Mouse (Mus musculus) thymus, postnatal 25 days (tissue): ENCODE measurements at regions not wholly inside any gene's neighbourhood (a gene's known extent, or its start where the extent isn't known, plus 50 kb on each side); places are given as distances from the start of the nearest gene placed in this dataset.
"Not testable (repeated sequence)": the region's sequence is repeated elsewhere in the genome, so short reads cannot be mapped to it uniquely, and the experiment has no call there.

Experiments
- DNase-seq: peaks from one replicate; pipeline ENCODE4 v3.0.0; 2022

DNA sequence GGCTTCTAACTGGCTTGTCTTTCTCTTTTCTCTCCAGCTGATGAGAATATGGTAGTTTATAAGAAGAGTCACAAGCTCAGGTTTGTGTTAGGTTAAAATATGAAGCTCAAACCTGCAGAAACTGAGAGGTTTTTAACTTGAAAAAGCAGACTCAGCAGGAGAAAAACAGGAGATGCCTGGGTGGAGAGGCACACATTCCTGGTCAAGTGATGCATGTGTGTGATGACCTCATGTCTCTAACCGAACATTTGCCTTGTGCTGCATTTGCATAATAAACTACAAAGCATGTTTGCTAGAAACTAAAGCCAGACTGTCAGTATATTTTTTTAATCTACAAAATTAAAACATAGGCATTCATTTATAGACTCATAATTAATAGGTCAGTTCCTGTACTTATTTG lies 182.2 kb upstream of the Ctso start:
- DNase-seq, result no peak

DNA sequence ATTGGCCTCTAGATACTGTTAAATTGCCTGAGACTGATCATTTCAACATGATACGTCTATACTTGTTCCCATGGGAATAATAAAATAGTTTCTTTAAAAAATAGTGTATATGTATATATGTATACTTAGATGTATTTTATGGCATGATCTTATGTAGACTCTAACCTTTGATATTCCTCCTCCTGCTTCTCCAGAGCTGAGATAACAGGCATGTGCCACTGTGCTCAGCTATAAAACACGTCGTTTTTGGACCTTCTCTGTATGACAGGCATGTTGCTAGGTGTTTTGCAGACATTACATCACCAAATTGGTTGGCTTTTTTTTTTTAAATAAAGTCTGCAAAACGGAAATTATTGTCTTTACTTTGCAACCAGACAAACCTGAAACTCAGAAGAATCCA lies 179.4 kb upstream of the Ctso start:
- DNase-seq, result no peak

DNA sequence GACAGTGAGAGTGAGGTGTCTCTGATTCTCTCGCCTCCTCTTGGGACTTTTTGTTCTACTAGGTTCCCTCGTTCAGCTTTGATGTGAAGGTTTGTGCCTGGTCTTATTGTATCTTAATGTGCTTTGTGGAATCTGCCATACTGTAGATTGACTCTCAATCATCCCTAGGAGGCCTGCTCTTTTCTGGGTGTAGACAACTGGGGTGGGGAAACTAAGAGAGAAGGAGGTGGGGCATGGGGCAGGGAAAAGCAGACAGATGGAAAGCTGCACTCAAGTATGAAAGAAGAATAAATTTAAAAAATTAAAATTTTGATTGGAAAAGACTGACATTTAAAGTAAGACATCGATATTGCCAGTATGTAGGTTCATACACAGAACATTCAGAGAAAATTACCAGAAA lies 172.0 kb upstream of the Ctso start:
- no peak for DNase-seq

DNA sequence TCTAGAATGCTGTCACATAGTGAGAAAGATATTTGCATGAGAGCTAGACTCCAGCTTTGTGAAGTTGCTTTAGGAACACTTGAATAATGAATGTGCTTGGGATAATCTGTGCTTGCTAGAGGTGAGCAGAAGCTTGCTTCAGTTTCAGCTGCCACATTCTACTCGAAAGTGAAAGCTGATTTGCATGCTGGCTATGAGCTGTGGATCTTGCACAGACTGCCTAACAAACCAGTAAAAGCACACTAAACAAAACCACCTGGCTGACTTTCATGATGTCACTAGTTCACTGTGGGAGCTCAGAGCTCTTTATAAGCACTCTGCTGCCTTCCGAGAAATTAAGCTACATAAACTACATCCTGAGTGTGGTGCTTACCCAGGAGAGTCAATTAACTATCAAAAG lies 171.5 kb upstream of the Ctso start:
- DNase-seq, result no peak

DNA sequence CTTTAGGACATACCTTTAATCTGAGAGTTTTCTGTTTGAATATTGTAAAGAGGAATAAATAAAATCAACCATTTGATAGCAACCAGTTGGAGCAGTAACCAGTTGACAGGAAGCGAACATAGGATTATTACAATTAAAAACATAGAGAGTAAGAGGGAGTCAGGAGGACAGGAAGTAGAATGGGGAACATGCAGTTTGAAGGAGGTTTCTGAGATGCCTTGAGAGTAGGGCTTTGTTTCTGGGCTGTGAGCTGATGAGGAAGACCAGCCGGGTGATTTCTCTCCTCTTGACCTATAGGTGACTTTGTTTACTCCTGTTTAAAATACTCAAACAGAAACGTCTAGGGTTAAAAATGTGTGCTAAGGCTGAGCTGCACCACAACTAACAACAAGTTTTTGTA lies 160.6 kb upstream of the Ctso start:
- DNase-seq, result no peak

DNA sequence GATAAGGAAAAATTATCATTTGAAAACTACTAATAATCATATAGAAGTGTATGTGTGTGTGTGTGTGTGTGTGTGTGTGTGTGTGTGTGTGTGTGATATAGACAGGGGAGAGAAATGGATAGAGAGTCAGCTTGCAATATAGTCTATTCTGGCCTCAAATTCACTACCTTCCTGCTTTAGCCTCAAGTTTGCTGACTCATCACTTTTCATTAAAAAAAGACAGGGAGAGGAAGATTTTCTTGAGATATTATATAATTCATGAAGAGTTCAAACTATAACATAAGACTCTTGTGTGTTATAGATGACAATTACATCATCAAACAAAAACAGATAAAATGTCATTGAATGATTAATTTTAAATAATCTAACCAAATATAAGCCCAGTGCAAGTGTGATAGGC lies 159.4 kb upstream of the Ctso start:
- no peak for DNase-seq

DNA sequence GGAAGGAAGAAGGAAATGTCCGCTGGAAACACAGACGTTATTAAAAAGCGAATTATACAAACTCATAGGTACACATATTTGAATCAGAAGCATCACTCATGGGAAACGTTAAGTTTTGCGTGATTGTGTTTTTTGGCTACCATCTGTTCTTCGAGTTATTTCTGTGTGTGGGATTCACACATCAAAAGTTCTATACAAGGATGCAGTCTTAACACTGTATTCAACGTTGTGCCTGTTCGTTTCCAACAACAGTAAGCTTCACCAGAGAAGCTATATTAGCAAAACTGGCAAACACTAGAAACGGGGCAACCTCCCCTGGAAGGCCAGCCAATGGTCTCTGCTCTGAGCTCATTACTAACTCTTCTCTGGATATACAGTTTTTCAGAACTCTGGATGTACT lies 150.3 kb upstream of the Ctso start:
- no peak for DNase-seq

DNA sequence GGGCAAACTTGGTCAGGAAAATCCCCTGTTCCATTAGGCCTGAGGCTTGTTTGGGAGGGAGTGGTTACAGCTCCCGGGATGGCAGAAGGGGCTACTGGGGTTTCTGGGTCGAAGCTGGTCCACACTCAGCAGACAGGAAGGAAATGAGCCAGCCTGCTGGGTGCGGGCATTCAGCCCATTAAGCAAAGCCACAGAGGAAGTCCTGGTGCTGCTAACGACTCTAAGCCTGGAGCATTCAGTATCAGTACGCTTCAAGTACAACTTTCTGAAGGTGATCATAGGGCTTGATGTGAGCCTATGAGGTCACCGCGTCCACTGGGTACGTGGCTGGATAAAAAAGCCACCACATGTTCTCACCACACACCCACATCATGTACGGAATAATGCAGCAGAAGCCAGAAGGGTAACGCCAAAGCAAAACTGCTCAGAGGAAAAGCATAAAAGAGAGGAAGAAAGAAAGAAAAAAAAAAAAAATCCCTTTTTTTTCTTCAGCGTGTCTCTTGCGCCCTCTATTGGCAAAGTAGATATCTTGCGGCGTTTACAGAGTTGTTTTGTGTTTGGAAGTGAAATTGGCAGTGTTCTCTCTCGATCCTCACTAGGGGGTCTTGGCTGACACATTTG lies 149.4 kb upstream of the Ctso start:
- peak; percentile 36 for DNase-seq

DNA sequence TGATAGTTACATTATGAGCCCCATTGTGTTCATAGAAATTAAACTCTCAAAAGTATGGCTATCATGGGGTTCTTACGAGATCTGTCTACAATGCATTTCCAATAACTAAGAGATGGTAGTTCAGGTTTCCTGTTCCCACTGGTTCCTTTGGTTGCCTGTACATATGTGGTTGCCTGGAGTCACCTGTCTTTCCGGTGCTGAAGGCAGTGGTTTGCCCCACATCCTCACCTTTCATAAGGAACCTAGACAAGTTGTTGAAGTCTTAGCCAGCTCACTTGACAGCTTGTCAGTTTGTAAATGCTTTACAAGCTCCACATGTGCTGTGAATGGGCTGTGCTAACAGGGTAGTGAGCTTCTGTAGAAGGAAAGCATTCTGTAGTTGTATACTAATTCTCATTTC lies 143.5 kb upstream of the Ctso start:
- DNase-seq, result peak; percentile 36

DNA sequence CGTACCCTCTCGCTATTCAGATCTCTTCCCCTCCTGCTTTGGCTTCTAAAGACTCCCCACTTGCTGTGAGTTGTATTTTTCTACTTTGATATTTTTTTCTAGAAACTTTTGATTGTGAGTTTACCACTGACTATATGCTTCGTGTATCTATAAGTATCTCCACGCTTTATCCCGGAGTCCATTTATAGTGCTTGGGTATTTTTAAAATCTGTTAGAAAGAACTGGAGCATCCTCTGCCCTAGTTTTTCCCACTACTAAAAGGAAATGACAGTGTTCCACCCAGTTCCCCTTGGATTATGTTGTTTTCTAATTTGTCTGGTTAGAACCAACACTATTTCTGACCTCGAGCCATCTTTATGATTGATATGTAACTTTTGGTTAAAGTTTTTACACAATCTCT lies 142.7 kb upstream of the Ctso start:
- DNase-seq, result no peak

DNA sequence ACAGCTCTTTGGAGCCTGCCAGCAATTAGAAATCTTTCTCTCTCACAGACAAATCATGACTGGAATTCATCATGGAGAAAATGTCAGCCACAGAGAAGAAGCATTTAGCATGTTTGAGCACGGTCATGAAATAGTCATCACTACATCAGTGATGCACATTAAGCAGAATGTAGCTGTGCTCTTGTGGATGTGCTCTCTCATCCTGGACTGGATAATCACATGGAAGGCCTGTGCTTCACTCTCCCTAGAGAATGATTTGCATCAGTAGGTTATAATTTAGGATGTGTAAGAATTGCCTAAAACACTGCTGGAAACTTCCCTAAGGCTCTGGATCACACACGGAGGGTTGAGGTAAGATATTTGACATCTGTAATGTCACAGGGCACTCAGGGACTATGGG lies 130.3 kb upstream of the Ctso start:
- DNase-seq, result no peak

DNA sequence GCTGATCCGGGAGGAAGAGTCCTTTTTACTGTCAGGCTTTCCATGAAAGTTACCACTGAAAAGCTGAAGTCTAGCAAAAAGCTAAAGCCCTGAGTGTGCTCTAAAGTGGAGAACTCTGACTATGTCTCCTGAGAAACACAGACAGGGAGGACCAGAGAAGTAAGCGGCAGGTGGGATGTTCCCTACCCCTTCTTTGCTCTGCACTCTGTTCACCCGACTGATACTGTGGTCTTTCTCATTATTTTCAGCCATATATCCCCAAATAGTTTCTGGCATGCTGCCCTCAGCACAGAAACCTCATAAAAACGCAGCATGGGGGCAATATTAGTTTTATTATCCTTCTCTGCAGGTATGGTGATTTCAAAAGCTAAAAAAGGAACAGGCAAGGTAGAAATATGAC lies 126.7 kb upstream of the Ctso start:
- DNase-seq, result no peak

DNA sequence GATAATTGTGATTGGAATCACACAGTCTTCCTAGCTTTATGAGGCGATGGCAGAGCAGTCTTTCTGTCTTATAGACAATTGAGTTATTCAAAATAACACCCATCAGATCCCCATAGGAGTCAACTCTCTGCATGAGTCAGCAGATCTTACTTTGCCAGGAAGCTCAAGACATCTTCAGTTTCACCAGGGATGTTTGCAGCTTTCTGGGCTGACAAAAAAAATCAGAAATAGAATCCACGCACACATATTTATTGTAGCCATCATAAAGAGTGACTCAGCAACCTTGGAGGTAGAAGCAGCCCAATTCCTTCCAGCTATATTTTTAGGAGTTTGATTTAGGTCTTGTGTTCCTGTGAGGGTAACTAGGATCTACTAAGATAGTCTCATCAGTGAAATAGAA lies 122.8 kb upstream of the Ctso start:
- DNase-seq, result no peak

DNA sequence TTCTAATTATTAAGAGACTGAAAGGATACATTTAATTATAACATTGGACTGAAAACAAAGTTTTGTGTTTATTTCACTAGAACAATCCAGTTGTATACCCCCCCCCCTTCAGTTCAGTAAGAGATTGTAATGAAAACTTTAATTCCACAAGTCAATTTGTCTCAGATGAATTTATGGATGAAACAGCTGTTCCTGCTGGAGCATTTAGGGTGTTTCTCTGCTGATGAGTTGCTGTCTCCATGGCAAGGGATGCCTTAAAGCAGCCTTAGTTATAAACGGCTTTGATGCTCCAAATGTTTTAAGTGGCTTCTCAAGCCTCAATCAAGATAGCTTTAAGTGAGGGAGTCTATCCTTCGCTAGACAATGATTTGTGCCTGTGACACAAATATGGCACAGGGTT lies 112.1 kb upstream of the Ctso start:
- no peak for DNase-seq

DNA sequence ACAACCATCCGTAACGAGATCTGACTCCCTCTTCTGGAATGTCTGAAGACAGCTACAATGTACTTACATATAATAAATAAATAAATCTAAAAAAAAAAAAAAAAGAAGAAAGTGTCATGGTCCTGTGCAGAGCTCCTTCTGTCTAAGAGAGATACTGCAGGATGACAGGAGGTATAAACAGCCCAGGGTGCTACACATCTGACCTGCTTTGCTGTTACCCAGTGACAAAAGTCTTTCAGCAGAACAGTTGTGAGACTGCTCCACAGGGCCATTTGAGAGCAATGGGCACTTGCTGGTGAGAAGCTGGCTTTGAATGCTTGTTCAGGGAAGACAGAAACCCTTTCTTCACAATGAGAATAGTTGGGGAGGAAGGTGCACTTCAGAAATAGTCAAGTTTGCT lies 102.9 kb upstream of the Ctso start:
- no peak for DNase-seq

DNA sequence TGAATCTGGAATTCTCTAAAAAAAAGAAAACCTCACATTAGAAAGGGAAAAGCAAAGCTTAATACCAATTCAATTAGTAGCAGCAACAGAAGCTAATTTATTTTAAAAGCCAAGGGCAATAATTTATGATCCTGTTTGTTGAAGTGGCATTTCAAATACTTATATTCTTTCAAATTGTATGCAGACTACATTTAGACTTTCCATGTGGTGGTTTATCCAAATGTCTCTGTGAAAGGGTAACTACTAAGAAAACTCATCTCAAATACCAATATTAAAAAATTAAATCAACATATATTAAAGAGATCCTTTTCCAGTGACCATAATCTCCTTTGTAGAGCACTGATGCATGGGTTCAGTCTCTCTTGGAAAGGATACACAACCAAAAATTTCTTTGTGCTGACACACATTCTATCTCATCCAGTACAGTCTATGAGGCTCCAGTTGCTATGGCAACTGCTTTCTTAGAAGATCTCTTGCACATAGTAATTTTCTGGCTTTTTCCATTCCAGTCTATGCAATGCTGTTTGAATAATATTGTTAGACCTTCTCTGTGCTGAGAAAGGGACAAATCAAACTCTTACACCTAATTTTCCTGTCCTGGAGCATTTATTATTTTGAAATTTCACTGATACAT lies 102.3 kb upstream of the Ctso start:
- no peak for DNase-seq

DNA sequence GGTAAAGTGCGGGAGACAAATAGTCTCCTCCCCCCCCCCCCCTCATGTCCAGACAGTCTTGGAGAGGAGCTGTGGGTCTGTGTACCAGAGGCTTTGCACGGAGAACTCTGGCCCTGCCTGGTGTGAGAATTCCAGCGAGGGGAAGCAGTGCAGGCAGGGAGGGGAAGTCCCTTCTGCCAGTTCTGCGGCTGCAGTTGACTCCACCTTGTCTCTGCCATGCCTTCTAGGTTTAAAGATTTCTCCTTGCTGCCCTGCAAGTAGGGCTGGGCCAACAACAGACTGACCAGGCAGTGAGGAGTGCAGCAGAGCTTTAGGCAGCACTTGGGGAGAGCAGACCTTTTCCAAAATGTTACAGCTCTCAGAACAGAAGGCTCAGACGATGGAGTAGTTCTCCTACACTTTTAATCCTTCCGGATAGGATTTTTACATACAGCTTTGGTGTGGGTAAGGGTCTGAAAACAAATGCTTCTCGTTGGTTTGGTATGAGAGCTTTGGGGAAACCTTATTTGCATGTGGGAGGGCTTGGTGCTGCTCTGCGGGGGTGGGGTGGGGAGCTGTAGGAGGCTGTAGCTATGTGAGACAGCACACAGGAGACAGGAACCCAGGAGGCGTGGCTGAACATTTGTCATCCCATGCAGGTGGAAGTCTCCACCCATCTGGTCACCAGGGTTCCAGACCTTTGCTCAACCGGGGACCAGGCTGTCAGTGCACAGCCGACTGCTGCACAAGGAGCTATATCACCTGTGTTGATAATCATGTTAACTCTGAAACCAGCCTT lies 96.8 kb upstream of the Ctso start:
- peak; percentile 4 for DNase-seq

DNA sequence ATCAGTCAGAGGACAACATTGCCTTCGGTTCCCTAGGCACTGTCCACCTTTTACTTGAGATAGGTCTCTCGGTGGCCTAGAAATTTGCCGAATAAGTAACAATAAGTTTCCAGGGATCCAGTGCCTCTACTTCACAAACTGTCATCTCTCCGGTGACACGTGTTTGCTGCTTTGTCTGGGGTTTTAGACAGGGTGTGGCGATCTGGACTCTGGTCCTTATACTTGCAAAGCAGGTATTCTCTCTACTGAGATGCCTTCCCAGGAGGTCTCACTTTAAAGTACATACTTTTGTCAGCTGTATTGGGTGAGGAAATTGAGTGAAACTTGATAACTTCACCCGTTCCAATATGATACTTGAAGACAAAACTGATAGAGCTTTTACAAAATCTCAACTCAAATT lies 95.9 kb upstream of the Ctso start:
- no peak for DNase-seq

DNA sequence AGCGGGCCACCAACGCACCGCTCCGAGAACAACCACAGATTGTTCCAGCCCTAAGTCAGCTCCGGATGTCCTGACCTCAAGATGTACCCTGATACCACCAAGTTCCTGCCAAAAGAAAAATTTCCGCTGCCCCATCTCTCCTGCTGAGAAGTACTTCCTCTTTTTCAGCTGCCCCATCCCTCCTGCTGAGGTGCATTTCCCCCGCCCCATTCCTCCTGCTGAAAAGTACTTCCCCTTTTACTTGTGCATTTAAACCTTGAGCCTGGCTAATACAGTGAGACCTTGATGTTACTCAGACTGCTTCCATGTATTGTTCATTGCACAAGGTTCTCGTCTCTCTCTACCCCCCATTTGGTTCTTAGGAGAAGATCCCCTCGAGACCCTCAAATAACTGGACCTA lies 94.3 kb upstream of the Ctso start:
- DNase-seq, result not testable (repeated sequence)

DNA sequence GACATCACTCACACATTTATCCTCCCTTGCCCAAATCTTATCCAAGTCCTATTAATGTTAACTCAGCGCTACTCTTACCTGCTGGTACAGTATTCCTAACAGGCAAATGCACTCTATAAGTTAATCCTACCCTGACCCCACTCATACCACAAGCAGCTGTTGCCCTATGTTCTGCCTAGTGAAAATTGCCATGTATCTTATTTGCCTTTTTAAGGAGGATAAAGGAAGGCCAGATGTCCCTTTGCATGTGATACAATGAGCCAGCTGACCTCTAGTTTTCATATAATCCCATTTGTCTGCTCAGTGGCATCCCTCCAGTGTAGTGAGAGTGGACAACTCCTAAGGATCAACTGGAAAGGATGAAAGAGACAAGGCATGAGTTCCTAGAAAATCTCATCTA lies 67.9 kb upstream of the Ctso start:
- no peak for DNase-seq
